ENCODE assay signal across 24 mouse cellular contexts in the genomic region with DNA sequence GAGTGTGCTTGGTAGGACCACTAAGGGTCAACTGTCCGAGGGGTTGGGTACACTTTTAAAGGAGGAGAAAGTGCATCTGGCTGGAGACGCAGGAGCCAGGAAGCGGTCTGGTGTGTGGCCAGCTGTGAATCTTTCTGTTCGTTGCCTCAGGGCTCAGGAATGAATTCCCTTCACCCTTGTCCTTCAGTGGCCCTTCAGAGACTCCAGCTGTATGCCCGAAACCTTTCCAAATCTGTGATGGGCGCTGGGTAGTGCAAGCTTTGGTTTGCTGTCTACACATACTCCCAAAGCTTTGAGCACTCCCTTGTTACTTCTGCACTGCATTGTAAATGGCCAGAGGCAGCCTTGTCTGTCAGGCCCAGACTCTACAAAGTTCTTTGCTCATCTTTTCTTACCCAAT. TPM values are rescaled to one million over a fixed set of nuclear protein-coding genes. Genes with fewer than 3 reads are reported as not detected.
DNase-seq lines count a peak whose midpoint lies in the region; ATAC-seq and TF ChIP-seq lines count a peak whose summit lies in the region.
"Had no signal": no experiment of that assay in that cellular context is flagged by ENCODE, and none has a peak within 500 bp of the region (broad histone marks: within the 10 kb centered on the region; RNA-seq: fewer than 3 reads in every experiment).

No protein-coding gene starts in this region.

- peak; percentile 36 to 57 for DNase-seq in heart, postnatal 10 days
- DNase-seq in heart, adult 9 months (ENCODE audit: low spot score in 2 of 2), result no peak
- peak; percentile 22 for DNase-seq in kidney, postnatal 10 days
- no peak for DNase-seq in kidney, adult 8-10 months
- DNase-seq in 3134 (ENCODE audit: extremely low read depth, insufficient read length, low spot score) (peak; percentile 57), adipocyte (ENCODE audit: low spot score) (peak; percentile 16)
- DNase-seq in stomach, postnatal 0 days (ENCODE audit: low spot score), result no peak
- DNase-seq in c-Kit-positive CD71-positive TER-119-positive erythroid progenitor cells, embryonic 14.5 days (ENCODE audit: low spot score), result no peak
- DNase-seq: adrenal gland, postnatal 14 days; cerebellum, adult 18-20 months; cerebellum, adult 9-10 months; cerebellum, postnatal 14 days; gastrocnemius, postnatal 10 days; gastrocnemius, postnatal 36 days; heart, adult 2 months had no signal

- no peaks in the 10 kb centered on the region for H3K27me3 ChIP-seq in stomach, postnatal 0 days (ENCODE audit: control insufficient read depth, insufficient read depth, low read length)
- H3K27me3 ChIP-seq: forebrain, embryonic 13.5 days; heart, embryonic 12.5 days; heart, embryonic 15.5 days; hindbrain, embryonic 12.5 days; hindbrain, embryonic 15.5 days had no signal

- ATAC-seq in stomach, postnatal 0 days (ENCODE audit: low FRiP score, low TSS enrichment), result no peak
- ATAC-seq: activated CD4-positive, CD25-positive, alpha-beta regulatory T cell, adult 4 months; forebrain, embryonic 13.5 days; forebrain, embryonic 16.5 days had no signal

- TF ChIP-seq CTCF in stomach, postnatal 0 days (IDR thresholded peaks at IDR 0.05; ENCODE audit: low read depth), result no peak

- H3K36me3 ChIP-seq in stomach, postnatal 0 days (ENCODE audit: control insufficient read depth, insufficient read depth, low read length), result no peaks in the 10 kb centered on the region
- H3K36me3 ChIP-seq: forebrain, embryonic 10.5 days; heart, embryonic 12.5 days; heart, embryonic 15.5 days; hindbrain, embryonic 12.5 days; hindbrain, embryonic 15.5 days had no signal

- intact Hi-C loops in heart, postnatal 10 days (cut with DNase I), result no loop called here

- no peak for TF ChIP-seq EP300 in stomach, postnatal 0 days (optimal IDR thresholded peaks at IDR 0.05)

- no peak overlapping the region for H3K27ac ChIP-seq in stomach, postnatal 0 days (replicated peaks)
- H3K27ac ChIP-seq: forebrain, embryonic 10.5 days; forebrain, embryonic 13.5 days; heart, adult 2 months; heart, embryonic 15.5 days; hindbrain, embryonic 12.5 days; hindbrain, embryonic 15.5 days had no signal

- no peaks in the 10 kb centered on the region for H3K4me1 ChIP-seq in stomach, postnatal 0 days (replicated peaks; ENCODE audit: control insufficient read depth, insufficient read depth)
- H3K4me1 ChIP-seq: forebrain, embryonic 10.5 days; forebrain, embryonic 13.5 days; heart, embryonic 12.5 days; heart, embryonic 15.5 days; hindbrain, embryonic 12.5 days; hindbrain, embryonic 15.5 days had no signal

- H3K4me3 ChIP-seq in stomach, postnatal 0 days (ENCODE audit: low read depth, low read length), result no peak overlapping the region
- H3K4me3 ChIP-seq: forebrain, embryonic 10.5 days; forebrain, embryonic 13.5 days; heart, adult 2 months; heart, embryonic 12.5 days; heart, embryonic 15.5 days; hindbrain, embryonic 12.5 days; hindbrain, embryonic 15.5 days had no signal

- 73% methylated on average over 6 of the region's 6 CpGs for WGBS in stomach, postnatal 0 days

- no peaks in the 10 kb centered on the region for H3K9me3 ChIP-seq in stomach, postnatal 0 days (ENCODE audit: control insufficient read depth, low read length)
- H3K9me3 ChIP-seq: forebrain, embryonic 10.5 days; forebrain, embryonic 13.5 days; heart, embryonic 12.5 days; heart, embryonic 15.5 days; hindbrain, embryonic 12.5 days; hindbrain, embryonic 15.5 days had no signal

- no peak overlapping the region for H3K9ac ChIP-seq in stomach, postnatal 0 days (ENCODE audit: low read length)
- H3K9ac ChIP-seq: forebrain, embryonic 13.5 days; heart, embryonic 12.5 days; heart, embryonic 15.5 days; hindbrain, embryonic 12.5 days; hindbrain, embryonic 15.5 days had no signal

- no peak overlapping the region for H3K4me2 ChIP-seq in stomach, postnatal 0 days (replicated peaks; ENCODE audit: low read depth)
- H3K4me2 ChIP-seq: forebrain, embryonic 13.5 days; heart, embryonic 12.5 days; heart, embryonic 15.5 days; hindbrain, embryonic 12.5 days; hindbrain, embryonic 15.5 days had no signal

RNA-seq across cellular contexts. Expression of a gene that starts 15.0 kb away (rescaled TPM):
- 100 to 1,000 TPM; 222 to 225 TPM for total RNA-seq in heart, postnatal 10 days (2021)
- polyA plus RNA-seq in stomach, postnatal 0 days (2015; fragmentation: Nextera tagmentation; extraction: Ambion mirVana), result 4.7 and 5.5 TPM in 2 replicates
- total RNA-seq: hematopoietic stem cell, adult 5-6 weeks had no signal

Comparison
In these comparisons a context has a peak if more than half of its experiments do, and no peak if none do; other contexts are left out.
1. DNase-seq: peak in heart, postnatal 10 days (2 of 2), kidney, postnatal 10 days (single experiment), 3134 (single experiment) and adipocyte (single experiment); none in heart, adult 9 months (0 of 2), kidney, adult 8-10 months (0 of 2), stomach, postnatal 0 days (single experiment) and c-Kit-positive CD71-positive TER-119-positive erythroid progenitor cells, embryonic 14.5 days (single experiment).